ENCODE assay signal across 8 mouse cellular contexts in the genomic region with DNA sequence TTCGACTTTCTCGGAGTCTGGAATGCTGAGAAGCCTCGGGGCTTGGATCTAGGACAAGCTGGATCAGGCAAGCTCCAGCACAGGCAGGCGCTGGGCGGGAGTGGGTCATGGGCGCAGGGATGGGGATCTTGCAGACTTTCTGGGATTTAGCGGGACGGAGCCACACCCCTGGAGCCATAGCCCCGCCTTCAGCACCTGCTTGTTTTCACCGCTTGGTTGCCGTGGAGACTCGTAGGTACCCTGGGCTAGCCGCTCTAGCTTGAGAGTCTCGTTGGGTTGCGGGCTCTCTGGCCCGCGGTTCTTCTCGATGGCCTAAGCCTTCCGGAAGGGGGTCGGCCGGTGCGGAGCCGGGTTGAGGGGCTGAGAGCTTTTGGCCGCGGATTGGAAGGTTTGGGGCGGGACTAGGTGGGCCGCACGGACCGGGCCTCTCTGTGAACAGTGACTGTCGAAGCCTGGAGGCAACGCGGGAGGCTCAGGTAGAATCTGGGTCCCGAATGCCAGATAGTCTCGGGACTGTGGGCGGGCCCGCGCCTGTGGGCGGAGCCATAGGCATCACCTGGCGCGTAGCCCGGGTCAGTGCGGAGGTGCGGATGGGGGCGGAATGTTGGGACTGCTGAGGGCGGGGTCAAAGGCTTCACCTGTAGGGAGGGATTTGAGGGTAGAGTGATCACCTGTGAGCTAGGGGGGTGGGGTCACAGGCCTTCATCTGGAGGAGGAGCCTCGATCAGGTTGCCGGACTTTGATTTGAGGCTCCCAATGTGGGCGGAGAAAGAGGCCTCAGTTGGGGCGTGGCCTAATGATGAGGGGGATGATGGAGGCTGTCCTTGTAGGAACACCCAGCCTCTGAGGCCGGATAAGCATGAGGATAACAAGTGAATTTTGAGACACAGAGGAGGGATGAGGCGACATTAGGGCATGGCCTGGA. TPM values are rescaled to one million over a fixed set of nuclear protein-coding genes. Genes with fewer than 3 reads are reported as not detected.
DNase-seq lines count a peak whose midpoint lies in the region; ATAC-seq and TF ChIP-seq lines count a peak whose summit lies in the region.

No protein-coding gene starts in this region.

- peak overlapping the region; percentile 52 for H3K27ac ChIP-seq in bone marrow macrophage, adult 2 months (ENCODE audit: insufficient read depth, low read depth, low read length)
- peak overlapping the region; percentile 50; the same call in 1 of the 2 replicates for H3K27ac ChIP-seq in limb, embryonic 11.5 days (replicated peaks; ENCODE audit: low read depth, low read length)
- peak overlapping the region; percentile 58 for H3K27ac ChIP-seq in midbrain, embryonic 12.5 days (replicated peaks)

- ATAC-seq in erythroblast, adult 5-6 weeks (replicated peaks; ENCODE audit: low FRiP score, poor library complexity, severe bottlenecking), result peak; percentile 58; the same call in 1 of the 2 replicates
- peak; percentile 69 for ATAC-seq in limb, embryonic 11.5 days (ENCODE audit: insufficient number of reproducible peaks, low FRiP score, low TSS enrichment, low read depth)
- peak; percentile 81 for ATAC-seq in midbrain, embryonic 12.5 days (ENCODE audit: low FRiP score, low read depth)

- peaks cover 12% of the 10 kb centered on the region; the same call in 1 of the 2 replicates for H3K27me3 ChIP-seq in limb, embryonic 11.5 days (ENCODE audit: control insufficient read depth, insufficient read depth, low read length)
- H3K27me3 ChIP-seq in midbrain, embryonic 12.5 days, result peaks cover 42% of the 10 kb centered on the region

- H3K36me3 ChIP-seq in limb, embryonic 11.5 days (ENCODE audit: control insufficient read depth, insufficient read depth, low read length), result no peaks in the 10 kb centered on the region
- H3K36me3 ChIP-seq in midbrain, embryonic 12.5 days, result no peaks in the 10 kb centered on the region

- peak overlapping the region; percentile 48; the same call in 1 of the 2 replicates for H3K9ac ChIP-seq in limb, embryonic 11.5 days (ENCODE audit: low read length)
- peak overlapping the region; percentile 58 for H3K9ac ChIP-seq in midbrain, embryonic 12.5 days (replicated peaks)

- peak; percentile 89 for DNase-seq in 3T3-L1 (ENCODE audit: low read depth, low spot score)
- DNase-seq in heart, adult 9 months (ENCODE audit: low spot score in 2 of 2), result peak; percentile 85 to 89
- DNase-seq in kidney, adult 8-10 months, result peak; percentile 97 to 99
- peak; percentile 90 for DNase-seq in limb, embryonic 11.5 days (ENCODE audit: low spot score)
- peak; percentile 79 for DNase-seq in skeletal muscle tissue, adult 2 months (ENCODE audit: low read depth, low spot score)

- no peak for TF ChIP-seq POLR2A in bone marrow macrophage, adult 2 months (IDR thresholded peaks at IDR 0.05; ENCODE audit: borderline replicate concordance, low read depth, low read length)

- peak overlapping the region; percentile 86 for H3K4me2 ChIP-seq in limb, embryonic 11.5 days (ENCODE audit: low read depth, severe bottlenecking)
- H3K4me2 ChIP-seq in midbrain, embryonic 12.5 days (replicated peaks), result peak overlapping the region; percentile 67

- H3K9me3 ChIP-seq in limb, embryonic 11.5 days (ENCODE audit: control insufficient read depth, low read length), result no peaks in the 10 kb centered on the region
- no peaks in the 10 kb centered on the region for H3K9me3 ChIP-seq in midbrain, embryonic 12.5 days

- peak overlapping the region; percentile 62 for H3K4me3 ChIP-seq in bone marrow macrophage, adult 2 months (ENCODE audit: insufficient read depth, low read length)
- H3K4me3 ChIP-seq in limb, embryonic 11.5 days (ENCODE audit: low read depth, low read length), result peak overlapping the region; percentile 65
- H3K4me3 ChIP-seq in midbrain, embryonic 12.5 days, result peak overlapping the region; percentile 66

- under 1% methylated on average over 51 of the region's 51 CpGs for WGBS in limb, embryonic 11.5 days
- WGBS in midbrain, embryonic 12.5 days, result under 1% methylated on average over 51 of the region's 51 CpGs

- peaks cover 29% of the 10 kb centered on the region for H3K4me1 ChIP-seq in bone marrow macrophage, adult 2 months (ENCODE audit: control insufficient read depth, insufficient read depth, low read length)
- H3K4me1 ChIP-seq in limb, embryonic 11.5 days (ENCODE audit: control insufficient read depth, insufficient read depth, low read length), result peaks cover 8% of the 10 kb centered on the region; the same call in 1 of the 2 replicates
- peaks cover 34% of the 10 kb centered on the region for H3K4me1 ChIP-seq in midbrain, embryonic 12.5 days

- no peak for TF ChIP-seq CTCF in bone marrow macrophage, adult 2 months (IDR thresholded peaks at IDR 0.05; ENCODE audit: low read depth, low read length)

RNA-seq across cellular contexts. Expression of gene Slc27a1, which starts 0.9 kb away (rescaled TPM):
- 85.4 and 86.3 TPM in 2 replicates for polyA plus RNA-seq in bone marrow macrophage, adult 2 months (2012; ENCODE audit: insufficient read depth, insufficient read length, missing spikeins)
- total RNA-seq in erythroblast, adult 5-6 weeks (2015; ENCODE audit: low replicate concordance), result 0.42 and 1.2 TPM in 2 replicates
- 0.51 TPM in 1 of 2 replicates, not detected in the other for total RNA-seq in erythroblast, adult 5-6 weeks (2017; ENCODE audit: low replicate concordance)
- 16.7 and 18.0 TPM in 2 replicates for polyA plus RNA-seq in limb, embryonic 11.5 days (2014; fragmentation: Nextera tagmentation; extraction: Ambion mirVana)
- polyA plus RNA-seq in midbrain, embryonic 12.5 days (2016; fragmentation: Nextera tagmentation; extraction: Ambion mirVana), result 38.4 and 44.4 TPM in 2 replicates

RNA-seq across cellular contexts. Expression of gene Nxnl1, which starts 3.2 kb away (rescaled TPM):
- polyA plus RNA-seq in bone marrow macrophage, adult 2 months (2012; ENCODE audit: insufficient read depth, insufficient read length, missing spikeins), result not detected in 2 replicates
- not detected in 2 replicates for total RNA-seq in erythroblast, adult 5-6 weeks (2015; ENCODE audit: low replicate concordance)
- not detected in 2 replicates for total RNA-seq in erythroblast, adult 5-6 weeks (2017; ENCODE audit: low replicate concordance)
- not detected in 2 replicates for polyA plus RNA-seq in limb, embryonic 11.5 days (2014; fragmentation: Nextera tagmentation; extraction: Ambion mirVana)
- polyA plus RNA-seq in midbrain, embryonic 12.5 days (2016; fragmentation: Nextera tagmentation; extraction: Ambion mirVana), result not detected in 2 replicates

RNA-seq across cellular contexts. Expression of gene Tmem221, which starts 11.0 kb away (rescaled TPM):
- polyA plus RNA-seq in bone marrow macrophage, adult 2 months (2012; ENCODE audit: insufficient read depth, insufficient read length, missing spikeins), result 15.9 and 17.7 TPM in 2 replicates
- not detected in 2 replicates for total RNA-seq in erythroblast, adult 5-6 weeks (2015; ENCODE audit: low replicate concordance)
- total RNA-seq in erythroblast, adult 5-6 weeks (2017; ENCODE audit: low replicate concordance), result not detected in 2 replicates
- polyA plus RNA-seq in limb, embryonic 11.5 days (2014; fragmentation: Nextera tagmentation; extraction: Ambion mirVana), result 0.27 TPM in 1 of 2 replicates, not detected in the other
- 0.14 TPM in 2 replicates for polyA plus RNA-seq in midbrain, embryonic 12.5 days (2016; fragmentation: Nextera tagmentation; extraction: Ambion mirVana)

RNA-seq across cellular contexts. Expression of gene Pgls, which starts 22.3 kb away (rescaled TPM):
- 83.5 and 88.9 TPM in 2 replicates for polyA plus RNA-seq in bone marrow macrophage, adult 2 months (2012; ENCODE audit: insufficient read depth, insufficient read length, missing spikeins)
- 24.0 and 27.4 TPM in 2 replicates for total RNA-seq in erythroblast, adult 5-6 weeks (2015; ENCODE audit: low replicate concordance)
- 13.5 and 23.2 TPM in 2 replicates for total RNA-seq in erythroblast, adult 5-6 weeks (2017; ENCODE audit: low replicate concordance)
- polyA plus RNA-seq in limb, embryonic 11.5 days (2014; fragmentation: Nextera tagmentation; extraction: Ambion mirVana), result 230 and 239 TPM in 2 replicates
- 215 and 216 TPM in 2 replicates for polyA plus RNA-seq in midbrain, embryonic 12.5 days (2016; fragmentation: Nextera tagmentation; extraction: Ambion mirVana)

RNA-seq across cellular contexts. Expression of gene Mvb12a, which starts 26.9 kb away (rescaled TPM):
- 64.5 and 65.3 TPM in 2 replicates for polyA plus RNA-seq in bone marrow macrophage, adult 2 months (2012; ENCODE audit: insufficient read depth, insufficient read length, missing spikeins)
- total RNA-seq in erythroblast, adult 5-6 weeks (2015; ENCODE audit: low replicate concordance), result 11.3 and 18.6 TPM in 2 replicates
- total RNA-seq in erythroblast, adult 5-6 weeks (2017; ENCODE audit: low replicate concordance), result 5.0 and 9.1 TPM in 2 replicates
- 66.5 and 74.2 TPM in 2 replicates for polyA plus RNA-seq in limb, embryonic 11.5 days (2014; fragmentation: Nextera tagmentation; extraction: Ambion mirVana)
- 54.0 and 57.0 TPM in 2 replicates for polyA plus RNA-seq in midbrain, embryonic 12.5 days (2016; fragmentation: Nextera tagmentation; extraction: Ambion mirVana)

Comparison
In these comparisons a context has a peak if more than half of its experiments do, and no peak if none do; other contexts are left out.
1. Peak in every context shown above with its lines: DNase-seq, ATAC-seq, H3K4me3 ChIP-seq and H3K27ac ChIP-seq.
2. RNA of gene Tmem221, which starts 11.0 kb away (polyA plus RNA-seq): 15.9 to 17.7 TPM in bone marrow macrophage, adult 2 months; 0.27 TPM in limb, embryonic 11.5 days and 0.14 TPM in midbrain, embryonic 12.5 days; every median in the first group is over 10 times any median in the second.